Mouse (Mus musculus): ENCODE data around the gene Olfr311. TPM values are rescaled to one million over a fixed set of nuclear protein-coding genes. Genes with fewer than 3 reads are reported as not detected.
"Not testable (repeated sequence)": the region's sequence is repeated elsewhere in the genome, so short reads cannot be mapped to it uniquely, and the experiment has no call there.

The Olfr311 gene
- polyA plus RNA-seq, 1 experiment from 2014 or later, result not detected

DNA sequence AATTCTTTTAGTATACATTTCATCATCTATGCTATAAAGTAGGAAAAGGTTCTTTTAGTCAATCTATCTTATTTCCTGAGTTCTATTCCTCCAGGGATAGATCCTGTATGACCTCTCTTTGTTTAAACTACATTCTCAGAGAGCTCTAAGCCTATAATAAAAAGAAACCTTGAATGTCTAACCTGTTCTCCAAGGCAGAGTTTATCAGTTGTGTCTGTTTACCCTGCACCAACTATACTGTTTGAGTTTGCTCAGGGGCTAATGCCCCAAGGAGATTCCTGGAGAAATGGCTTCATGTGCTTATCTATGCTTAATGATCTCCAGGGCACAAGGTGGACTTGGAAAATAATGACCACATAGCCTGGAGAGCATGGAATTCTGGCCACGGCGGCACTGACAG is 34.7 kb upstream of the Olfr311 start:
- Histone ChIP-seq H3K27ac (ENCODE audit: low read depth, low read length) (no peak overlapping the region), H3K27me3 (replicated peaks; ENCODE audit: control insufficient read depth, insufficient read depth, low read length) (no peaks in the 10 kb centered on the region), H3K36me3 (ENCODE audit: control insufficient read depth, insufficient read depth, low read length) (no peaks in the 10 kb centered on the region), H3K4me2 (ENCODE audit: low read length) (no peak overlapping the region), H3K4me1 (ENCODE audit: control insufficient read depth, insufficient read depth, low read depth, low read length) (peaks cover 7% of the 10 kb centered on the region), H3K9me3 (ENCODE audit: control insufficient read depth, low read length) (no peaks in the 10 kb centered on the region), H3K4me3 (ENCODE audit: low read length) (no peak overlapping the region), H3K9ac (ENCODE audit: low read depth, low read length) (no peak overlapping the region)
- ATAC-seq, result no peak
- 93% methylated on average over 2 of the region's 2 CpGs for WGBS

- Histone ChIP-seq H3K27ac (ENCODE audit: low read depth, low read length) (no peak overlapping the region), H3K4me3 (ENCODE audit: low read length) (no peak overlapping the region), H3K9ac (ENCODE audit: low read depth, low read length) (no peak overlapping the region), H3K9me3 (ENCODE audit: control insufficient read depth, low read length) (no peaks in the 10 kb centered on the region), H3K27me3 (replicated peaks; ENCODE audit: control insufficient read depth, insufficient read depth, low read length) (no peaks in the 10 kb centered on the region), H3K4me2 (ENCODE audit: low read length) (no peak overlapping the region), H3K36me3 (ENCODE audit: control insufficient read depth, insufficient read depth, low read length) (no peaks in the 10 kb centered on the region), H3K4me1 (ENCODE audit: control insufficient read depth, insufficient read depth, low read depth, low read length) (no peaks in the 10 kb centered on the region)
- 9% methylated on average over 1 of the region's 1 CpGs for WGBS
- no peak for ATAC-seq
Observed at GRCm38 (mm10) chr11:58812001-58812400, 27.1 kb upstream of the Olfr311 start.

DNA sequence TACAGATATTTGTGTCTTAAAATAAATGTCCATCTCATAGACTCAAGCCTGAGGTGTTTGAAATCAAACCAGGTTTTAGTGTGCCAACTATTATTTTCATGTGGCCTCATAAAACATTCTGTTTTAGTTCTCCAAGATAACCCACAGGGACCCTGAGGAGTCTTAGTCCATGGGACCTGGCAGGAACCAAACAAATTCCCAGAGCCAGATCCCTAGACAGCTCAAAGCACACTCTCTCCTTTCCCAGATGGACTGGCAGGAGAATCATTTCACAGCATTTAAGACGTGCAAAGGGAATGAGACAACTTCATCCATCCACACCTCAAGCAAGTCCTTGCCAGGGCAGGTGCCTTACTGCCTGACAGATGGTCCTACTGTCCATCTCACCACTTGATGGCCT is 24.4 kb upstream of the Olfr311 start, which contains the start of gene Olfr313:
TSS of gene Olfr313 (plus strand) at position 301 of the 400 bp plus-strand sequence.
- not testable (repeated sequence) for ATAC-seq; H3K27me3 ChIP-seq (replicated peaks; ENCODE audit: control insufficient read depth, insufficient read depth, low read length); H3K27ac ChIP-seq (ENCODE audit: low read depth, low read length); H3K4me2 ChIP-seq (ENCODE audit: low read length); H3K4me1 ChIP-seq (ENCODE audit: control insufficient read depth, insufficient read depth, low read depth, low read length); H3K9me3 ChIP-seq (ENCODE audit: control insufficient read depth, low read length); H3K36me3 ChIP-seq (ENCODE audit: control insufficient read depth, insufficient read depth, low read length); H3K9ac ChIP-seq (ENCODE audit: low read depth, low read length); H3K4me3 ChIP-seq (ENCODE audit: low read length)
- WGBS, result 65% methylated on average over 1 of the region's 1 CpGs

DNA sequence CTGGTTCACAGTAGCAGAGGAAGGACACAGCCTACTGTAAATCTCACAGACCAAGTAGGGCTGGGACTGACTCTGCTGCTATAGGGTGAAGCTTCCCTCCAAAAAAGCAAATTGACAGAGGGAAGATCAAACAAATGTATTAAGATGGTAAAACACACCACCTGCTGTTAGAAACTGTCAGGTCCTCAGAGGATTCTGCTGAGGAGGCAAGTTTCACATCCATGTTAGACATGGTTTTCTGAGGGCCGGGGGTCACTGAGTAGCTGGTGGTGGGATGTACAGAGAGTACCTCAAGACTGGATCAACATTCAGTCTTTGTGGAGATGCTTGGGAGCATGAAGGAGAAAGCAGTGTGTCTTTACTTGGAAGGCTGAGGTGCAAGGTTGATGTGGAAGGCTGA is 23.4 kb upstream of the Olfr311 start:
- H3K27me3 ChIP-seq (replicated peaks; ENCODE audit: control insufficient read depth, insufficient read depth, low read length), result no peaks in the 10 kb centered on the region
- no peak overlapping the region for H3K27ac ChIP-seq (ENCODE audit: low read depth, low read length)
- ATAC-seq, result no peak
- 85% methylated on average over 1 of the region's 1 CpGs for WGBS
- H3K9me3 ChIP-seq (ENCODE audit: control insufficient read depth, low read length), result no peaks in the 10 kb centered on the region
- no peaks in the 10 kb centered on the region for H3K36me3 ChIP-seq (ENCODE audit: control insufficient read depth, insufficient read depth, low read length)
- H3K4me3 ChIP-seq (ENCODE audit: low read length), result no peak overlapping the region
- H3K4me2 ChIP-seq (ENCODE audit: low read length), result no peak overlapping the region
- no peak overlapping the region for H3K9ac ChIP-seq (ENCODE audit: low read depth, low read length)
- H3K4me1 ChIP-seq (ENCODE audit: control insufficient read depth, insufficient read depth, low read depth, low read length), result no peaks in the 10 kb centered on the region

DNA sequence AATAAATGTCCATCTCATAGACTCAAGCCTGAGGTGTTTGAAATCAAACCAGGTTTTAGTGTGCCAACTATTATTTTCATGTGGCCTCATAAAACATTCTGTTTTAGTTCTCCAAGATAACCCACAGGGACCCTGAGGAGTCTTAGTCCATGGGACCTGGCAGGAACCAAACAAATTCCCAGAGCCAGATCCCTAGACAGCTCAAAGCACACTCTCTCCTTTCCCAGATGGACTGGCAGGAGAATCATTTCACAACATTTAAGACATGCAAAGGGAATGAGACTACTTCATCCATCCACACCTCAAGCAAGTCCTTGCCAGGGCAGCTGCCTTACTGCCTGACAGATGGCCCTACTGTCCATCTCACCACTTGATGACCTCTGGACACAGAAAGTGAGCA is 10.1 kb upstream of the Olfr311 start, which contains the start of gene Olfr312:
TSS of gene Olfr312 (plus strand) at position 301 of the 400 bp plus-strand sequence.
- ATAC-seq; H3K27me3 ChIP-seq (replicated peaks; ENCODE audit: control insufficient read depth, insufficient read depth, low read length); H3K4me3 ChIP-seq (ENCODE audit: low read length); H3K4me1 ChIP-seq (ENCODE audit: control insufficient read depth, insufficient read depth, low read depth, low read length); H3K4me2 ChIP-seq (ENCODE audit: low read length); H3K27ac ChIP-seq (ENCODE audit: low read depth, low read length); H3K9ac ChIP-seq (ENCODE audit: low read depth, low read length); H3K36me3 ChIP-seq (ENCODE audit: control insufficient read depth, insufficient read depth, low read length); H3K9me3 ChIP-seq (ENCODE audit: control insufficient read depth, low read length): not testable (repeated sequence)

DNA sequence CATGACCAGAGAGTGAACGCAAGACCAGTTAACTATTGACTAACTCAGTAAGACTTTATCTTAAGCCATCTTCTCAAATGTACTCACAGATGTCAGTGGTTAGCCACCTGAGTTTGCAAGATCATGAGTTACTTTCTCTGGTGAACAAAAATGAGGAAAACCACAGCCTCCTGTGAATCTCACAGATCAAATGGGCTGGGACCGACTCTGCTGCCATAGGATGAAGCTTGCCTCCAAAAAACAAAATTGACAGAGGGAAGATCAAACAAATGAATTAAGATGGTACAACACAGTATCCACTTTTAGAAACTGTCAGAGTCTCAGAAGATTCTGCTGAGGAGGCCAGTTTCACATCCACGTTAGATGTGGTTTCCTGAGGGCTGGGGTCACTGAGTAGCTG is 9.3 kb upstream of the Olfr311 start:
- Histone ChIP-seq H3K27ac (ENCODE audit: low read depth, low read length) (no peak overlapping the region), H3K4me1 (ENCODE audit: control insufficient read depth, insufficient read depth, low read depth, low read length) (no peaks in the 10 kb centered on the region), H3K9me3 (ENCODE audit: control insufficient read depth, low read length) (no peaks in the 10 kb centered on the region), H3K4me3 (ENCODE audit: low read length) (no peak overlapping the region), H3K4me2 (ENCODE audit: low read length) (no peak overlapping the region), H3K36me3 (ENCODE audit: control insufficient read depth, insufficient read depth, low read length) (no peaks in the 10 kb centered on the region), H3K9ac (ENCODE audit: low read depth, low read length) (no peak overlapping the region), H3K27me3 (replicated peaks; ENCODE audit: control insufficient read depth, insufficient read depth, low read length) (no peaks in the 10 kb centered on the region)
- no peak for ATAC-seq
- 83% methylated on average over 3 of the region's 3 CpGs for WGBS

DNA sequence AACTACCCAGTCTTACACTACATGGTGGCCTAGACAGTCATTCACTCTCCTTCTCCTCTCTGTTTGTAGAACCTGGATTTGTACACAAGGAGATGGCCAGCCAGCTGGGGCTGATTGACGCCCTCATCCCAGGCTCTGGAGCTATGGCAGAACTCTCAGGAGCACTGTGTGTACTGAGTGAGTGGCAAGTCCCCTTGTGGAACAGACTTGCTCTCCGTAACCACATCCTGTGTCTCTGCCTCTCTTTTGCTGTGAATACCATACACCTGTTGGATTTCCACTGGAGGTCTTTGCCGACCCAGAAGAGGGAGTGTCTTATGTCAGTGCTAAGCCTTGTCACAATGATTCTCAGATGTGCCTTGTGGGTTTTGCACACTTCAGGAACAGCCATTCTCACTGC is 6.5 kb upstream of the Olfr311 start:
- not testable (repeated sequence) for H3K4me1 ChIP-seq (ENCODE audit: control insufficient read depth, insufficient read depth, low read depth, low read length); ATAC-seq; H3K27ac ChIP-seq (ENCODE audit: low read depth, low read length); H3K27me3 ChIP-seq (replicated peaks; ENCODE audit: control insufficient read depth, insufficient read depth, low read length); H3K36me3 ChIP-seq (ENCODE audit: control insufficient read depth, insufficient read depth, low read length); H3K9ac ChIP-seq (ENCODE audit: low read depth, low read length); H3K4me3 ChIP-seq (ENCODE audit: low read length); H3K4me2 ChIP-seq (ENCODE audit: low read length); H3K9me3 ChIP-seq (ENCODE audit: control insufficient read depth, low read length)
- 82% methylated on average over 2 of the region's 3 CpGs for WGBS

- Histone ChIP-seq H3K9me3 (ENCODE audit: control insufficient read depth, low read length) (no peaks in the 10 kb centered on the region), H3K27ac (ENCODE audit: low read depth, low read length) (peak within 1 kb of the TSS; percentile 85), H3K36me3 (ENCODE audit: control insufficient read depth, insufficient read depth, low read length) (peaks cover 19% of the 10 kb centered on the region), H3K9ac (ENCODE audit: low read depth, low read length) (peak within 1 kb of the TSS; percentile 86), H3K4me3 (ENCODE audit: low read length) (peak within 1 kb of the TSS; percentile 74), H3K27me3 (replicated peaks; ENCODE audit: control insufficient read depth, insufficient read depth, low read length) (no peaks in the 10 kb centered on the region), H3K4me2 (ENCODE audit: low read length) (peak within 1 kb of the TSS; percentile 55), H3K4me1 (ENCODE audit: control insufficient read depth, insufficient read depth, low read depth, low read length) (peaks cover 5% of the 10 kb centered on the region)
- ATAC-seq, result peak; percentile 100
- WGBS, result 0% methylated on average over 24 of the region's 24 CpGs
Observed at GRCm38 (mm10) chr11:58846919-58847461, 7.9 kb downstream of the Olfr311 start, which contains the start of gene Gm12258. Gene Gm12258, plus strand, starts transcription at chr11:58847158.

DNA sequence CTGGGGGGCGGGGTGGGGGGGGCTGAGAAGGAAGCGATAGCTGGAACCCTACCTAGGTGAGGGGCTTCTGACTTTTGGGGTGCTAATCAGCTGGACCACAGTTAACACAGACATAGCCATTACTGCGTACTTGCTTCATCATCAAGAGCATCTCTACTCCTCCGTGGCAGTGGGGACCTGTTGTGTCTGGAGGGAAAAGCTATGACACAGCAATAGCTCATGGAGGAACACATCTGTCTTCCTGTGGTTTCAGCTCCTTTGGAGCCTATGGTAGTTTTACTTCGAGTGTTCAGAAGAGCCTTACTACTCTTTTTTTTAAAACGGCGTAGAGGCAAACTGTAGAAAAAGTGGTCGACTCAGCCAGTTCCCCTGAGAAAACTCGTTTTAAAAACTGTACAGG is 8.6 kb downstream of the Olfr311 start:
- ATAC-seq, result peak; percentile 1; the same call in 1 of the 2 replicates
- Histone ChIP-seq H3K27me3 (replicated peaks; ENCODE audit: control insufficient read depth, insufficient read depth, low read length) (no peaks in the 10 kb centered on the region), H3K9me3 (ENCODE audit: control insufficient read depth, low read length) (no peaks in the 10 kb centered on the region), H3K4me3 (ENCODE audit: low read length) (peak overlapping the region; percentile 74), H3K36me3 (ENCODE audit: control insufficient read depth, insufficient read depth, low read length) (peaks cover 19% of the 10 kb centered on the region), H3K4me1 (ENCODE audit: control insufficient read depth, insufficient read depth, low read depth, low read length) (peaks cover 5% of the 10 kb centered on the region), H3K27ac (ENCODE audit: low read depth, low read length) (peak overlapping the region; percentile 85), H3K9ac (ENCODE audit: low read depth, low read length) (peak overlapping the region; percentile 86), H3K4me2 (ENCODE audit: low read length) (peak overlapping the region; percentile 55)
- WGBS, result 49% methylated on average over 9 of the region's 9 CpGs

DNA sequence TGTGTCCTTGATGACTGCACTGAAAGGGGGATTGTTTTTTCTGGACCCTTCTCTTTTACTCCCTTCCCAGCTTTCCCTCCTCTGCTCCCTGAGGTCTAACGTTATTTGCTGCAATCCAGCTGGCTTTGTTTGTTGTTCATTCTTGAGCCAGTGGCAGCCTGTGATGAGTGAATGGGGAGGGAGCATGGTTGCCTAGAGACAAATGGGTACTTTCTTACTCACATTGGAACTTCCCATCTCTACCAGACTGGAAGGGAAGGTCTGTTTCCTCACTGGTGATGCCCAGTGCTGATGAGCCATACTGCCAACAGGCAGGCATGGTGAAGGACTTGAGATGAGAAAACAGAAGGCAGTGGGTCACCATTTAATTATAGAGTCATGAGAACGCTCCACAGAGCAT is 10.7 kb downstream of the Olfr311 start:
- no peak for ATAC-seq
- H3K4me2 ChIP-seq (ENCODE audit: low read length), result no peak overlapping the region
- no peaks in the 10 kb centered on the region for H3K27me3 ChIP-seq (replicated peaks; ENCODE audit: control insufficient read depth, insufficient read depth, low read length)
- H3K27ac ChIP-seq (ENCODE audit: low read depth, low read length), result no peak overlapping the region
- WGBS, result 68% methylated on average over 2 of the region's 2 CpGs
- no peaks in the 10 kb centered on the region for H3K9me3 ChIP-seq (ENCODE audit: control insufficient read depth, low read length)
- H3K4me3 ChIP-seq (ENCODE audit: low read length), result no peak overlapping the region
- peaks cover 24% of the 10 kb centered on the region for H3K36me3 ChIP-seq (ENCODE audit: control insufficient read depth, insufficient read depth, low read length)
- H3K4me1 ChIP-seq (ENCODE audit: control insufficient read depth, insufficient read depth, low read depth, low read length), result peaks cover 5% of the 10 kb centered on the region
- no peak overlapping the region for H3K9ac ChIP-seq (ENCODE audit: low read depth, low read length)

Measured in hindbrain, embryonic 16.5 days (tissue).